Mouse (Mus musculus) heart, embryonic 16.5 days (tissue): ENCODE results near the gene Ubr4. TPM values are rescaled to one million over a fixed set of nuclear protein-coding genes. Genes with fewer than 3 reads are reported as not detected.

Experiments
- ATAC-seq: fragments of 200-750 bp; cut with Nextera tagmentation; replicated peaks from 2 replicates; pipeline ENCODE4 v1.8.0; 2017; ENCODE audit warnings: moderate number of reproducible peaks; ENCODE audit not compliant: insufficient read depth, low FRiP score; ENCODE audit errors: extremely low read depth
- H3K27ac ChIP-seq: fragments of 300-500 bp; sonication (generic); 2 replicates; pipeline ENCODE4 v1.5.1; 2014; ENCODE audit warnings: mild to moderate bottlenecking, low read length, control low read depth, moderate library complexity
- H3K27me3 ChIP-seq: fragments of 300-500 bp; sonication (generic); 2 replicates; pipeline ENCODE4 v1.6.1; 2014; ENCODE audit warnings: low read length, mixed read lengths; ENCODE audit not compliant: control insufficient read depth, insufficient read depth
- H3K36me3 ChIP-seq: fragments of 300-500 bp; sonication (generic); 2 replicates; pipeline ENCODE4 v1.6.1; 2014; ENCODE audit not compliant: control insufficient read depth, insufficient read depth
- H3K4me1 ChIP-seq: fragments of 300-500 bp; sonication (generic); 2 replicates; pipeline ENCODE4 v1.6.1; 2014; ENCODE audit warnings: low read length, mixed read lengths; ENCODE audit not compliant: control insufficient read depth, insufficient read depth
- H3K4me2 ChIP-seq: fragments of 300-500 bp; sonication (generic); 2 replicates; pipeline ENCODE4 v1.6.1; 2014; ENCODE audit warnings: low read depth, mild to moderate bottlenecking, control low read depth, low read length
- H3K4me3 ChIP-seq: fragments of 300-500 bp; sonication (generic); 2 replicates; pipeline ENCODE4 v1.5.1; 2014; ENCODE audit warnings: mild to moderate bottlenecking, control low read depth, low read length
- H3K9ac ChIP-seq: fragments of 300-500 bp; sonication (generic); 2 replicates; pipeline ENCODE4 v1.6.1; 2014; ENCODE audit warnings: low read length, control low read depth
- H3K9me3 ChIP-seq: fragments of 300-500 bp; sonication (generic); replicated peaks from 2 replicates; pipeline ENCODE4 v1.6.1; 2016; ENCODE audit warnings: low read length; ENCODE audit not compliant: control insufficient read depth
- WGBS: fragments of 180-500 bp; shearing (Covaris S2); extraction: QIAGEN DNeasy Blood & Tissue Kit; methylation state at CpG from one replicate; pipeline ENCODE4 v1.1.7; 2014; 5-methylcytosine and 5-hydroxymethylcytosine counted together
- polyA plus RNA-seq: library from polyadenylated mRNA; unstranded; fragments of >200 nt; fragmentation: Nextera tagmentation; extraction: Ambion mirVana; gene quantifications from 2 replicates; pipeline ENCODE4 v1.2.1, GENCODE M21; 2015

The Ubr4 gene
- polyA plus RNA-seq, 1 experiment from 2014 or later, result 58.0 TPM

GRCm38 (mm10) chr4:139400487-139400886, 48.1 kb downstream of the Ubr4 start:
- Histone ChIP-seq H3K9me3 (no peaks in the 10 kb centered on the region), H3K4me1 (no peaks in the 10 kb centered on the region), H3K36me3 (peaks cover 70% of the 10 kb centered on the region), H3K4me2 (no peak overlapping the region), H3K27me3 (no peaks in the 10 kb centered on the region), H3K9ac (no peak overlapping the region), H3K4me3 (no peak overlapping the region), H3K27ac (no peak overlapping the region)
- ATAC-seq, result no peak
- WGBS, result 87% methylated on average over 5 of the region's 5 CpGs

- H3K4me3 ChIP-seq, result no peak overlapping the region
- H3K4me2 ChIP-seq, result no peak overlapping the region
- no peak for ATAC-seq
- H3K4me1 ChIP-seq, result no peaks in the 10 kb centered on the region
- 76% methylated on average over 14 of the region's 14 CpGs for WGBS
- H3K27me3 ChIP-seq, result no peaks in the 10 kb centered on the region
- peaks cover 73% of the 10 kb centered on the region for H3K36me3 ChIP-seq
- H3K9ac ChIP-seq, result no peak overlapping the region
- no peak overlapping the region for H3K27ac ChIP-seq
- H3K9me3 ChIP-seq, result no peaks in the 10 kb centered on the region
Measured at GRCm38 (mm10) chr4:139403214-139403613, 50.8 kb downstream of the Ubr4 start.

DNA sequence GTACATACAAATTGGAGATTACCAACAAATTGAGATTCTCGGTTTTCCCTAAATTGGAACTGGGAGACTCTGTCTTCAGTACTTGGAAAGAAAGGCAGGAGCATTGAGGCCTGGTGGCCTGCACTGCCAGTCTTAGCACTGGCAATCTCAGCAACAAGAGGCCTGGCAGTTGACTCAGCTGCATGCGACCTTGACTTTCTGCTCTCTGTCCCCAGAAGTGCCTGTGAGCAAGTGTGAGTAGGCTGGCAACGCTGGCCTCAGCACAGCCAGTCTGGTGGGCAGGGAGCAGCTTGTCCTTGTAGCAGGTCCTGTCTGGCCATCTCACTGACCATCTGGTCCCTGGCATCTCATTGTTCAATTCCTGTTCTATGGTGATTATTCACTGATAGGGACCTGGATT, 58.9 kb downstream of the Ubr4 start:
- Histone ChIP-seq H3K27ac (no peak overlapping the region), H3K9ac (no peak overlapping the region), H3K9me3 (no peaks in the 10 kb centered on the region), H3K36me3 (peaks cover 85% of the 10 kb centered on the region), H3K4me1 (no peaks in the 10 kb centered on the region), H3K4me2 (no peak overlapping the region), H3K27me3 (no peaks in the 10 kb centered on the region), H3K4me3 (no peak overlapping the region)
- 60% methylated on average over 3 of the region's 3 CpGs for WGBS
- ATAC-seq, result no peak

- H3K4me1 ChIP-seq, result no peaks in the 10 kb centered on the region
- H3K27ac ChIP-seq, result no peak overlapping the region
- no peak overlapping the region for H3K4me2 ChIP-seq
- ATAC-seq, result no peak
- H3K36me3 ChIP-seq, result peaks cover 93% of the 10 kb centered on the region
- no peak overlapping the region for H3K4me3 ChIP-seq
- H3K9ac ChIP-seq, result no peak overlapping the region
- no peaks in the 10 kb centered on the region for H3K27me3 ChIP-seq
- peaks cover 2% of the 10 kb centered on the region; the same call in 1 of the 2 replicates for H3K9me3 ChIP-seq
- 58% methylated on average over 1 of the region's 1 CpGs for WGBS
Measured at GRCm38 (mm10) chr4:139417868-139418267, 65.5 kb downstream of the Ubr4 start.

- Histone ChIP-seq H3K9me3 (peaks cover 2% of the 10 kb centered on the region; the same call in 1 of the 2 replicates), H3K4me1 (no peaks in the 10 kb centered on the region), H3K27ac (no peak overlapping the region), H3K4me3 (no peak overlapping the region), H3K27me3 (no peaks in the 10 kb centered on the region), H3K36me3 (peaks cover 90% of the 10 kb centered on the region), H3K9ac (no peak overlapping the region), H3K4me2 (no peak overlapping the region)
- 92% methylated on average over 7 of the region's 7 CpGs for WGBS
- no peak for ATAC-seq
Measured at GRCm38 (mm10) chr4:139421621-139422020, 69.2 kb downstream of the Ubr4 start.

- no peak overlapping the region for H3K4me2 ChIP-seq
- no peak for ATAC-seq
- no peak overlapping the region for H3K27ac ChIP-seq
- no peaks in the 10 kb centered on the region for H3K27me3 ChIP-seq
- no peaks in the 10 kb centered on the region for H3K4me1 ChIP-seq
- peaks cover 90% of the 10 kb centered on the region for H3K36me3 ChIP-seq
- H3K9ac ChIP-seq, result no peak overlapping the region
- H3K9me3 ChIP-seq, result peaks cover 2% of the 10 kb centered on the region; the same call in 1 of the 2 replicates
- no peak overlapping the region for H3K4me3 ChIP-seq
- 84% methylated on average over 2 of the region's 2 CpGs for WGBS
Measured at GRCm38 (mm10) chr4:139422409-139422808, 70.0 kb downstream of the Ubr4 start.

DNA sequence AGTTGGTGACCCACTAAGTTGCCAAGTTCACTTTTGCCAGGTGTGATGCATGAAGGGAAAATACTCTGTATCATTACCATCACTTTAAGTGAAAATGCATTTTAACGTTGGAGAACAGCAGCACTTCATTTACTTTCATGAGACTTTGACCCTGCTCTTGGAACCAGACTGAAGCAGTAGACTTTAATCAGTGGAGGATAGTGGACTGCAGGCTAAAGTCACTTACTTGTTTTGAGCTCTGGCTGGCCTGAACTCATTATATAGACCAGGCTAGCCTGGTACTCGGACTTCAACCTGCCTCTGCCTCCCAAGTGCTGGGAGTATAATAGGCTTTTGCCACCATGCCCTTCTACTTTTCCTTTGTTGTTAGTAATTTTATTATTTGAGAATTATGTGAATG, 70.9 kb downstream of the Ubr4 start:
- no peaks in the 10 kb centered on the region for H3K27me3 ChIP-seq
- no peak overlapping the region for H3K27ac ChIP-seq
- no peak overlapping the region for H3K4me2 ChIP-seq
- no peak for ATAC-seq
- peaks cover 89% of the 10 kb centered on the region for H3K36me3 ChIP-seq
- H3K9ac ChIP-seq, result no peak overlapping the region
- 74% methylated on average over 2 of the region's 2 CpGs for WGBS
- H3K9me3 ChIP-seq, result no peaks in the 10 kb centered on the region
- no peak overlapping the region for H3K4me3 ChIP-seq
- H3K4me1 ChIP-seq, result no peaks in the 10 kb centered on the region

GRCm38 (mm10) chr4:139430176-139430575, 77.8 kb downstream of the Ubr4 start:
- Histone ChIP-seq H3K9me3 (no peaks in the 10 kb centered on the region), H3K9ac (no peak overlapping the region), H3K27me3 (no peaks in the 10 kb centered on the region), H3K4me1 (peaks cover 31% of the 10 kb centered on the region), H3K27ac (no peak overlapping the region), H3K4me2 (no peak overlapping the region), H3K36me3 (peaks cover 72% of the 10 kb centered on the region), H3K4me3 (no peak overlapping the region)
- ATAC-seq, result peak; percentile 58; the same call in 1 of the 2 replicates
- 43% methylated on average over 15 of the region's 15 CpGs for WGBS

DNA sequence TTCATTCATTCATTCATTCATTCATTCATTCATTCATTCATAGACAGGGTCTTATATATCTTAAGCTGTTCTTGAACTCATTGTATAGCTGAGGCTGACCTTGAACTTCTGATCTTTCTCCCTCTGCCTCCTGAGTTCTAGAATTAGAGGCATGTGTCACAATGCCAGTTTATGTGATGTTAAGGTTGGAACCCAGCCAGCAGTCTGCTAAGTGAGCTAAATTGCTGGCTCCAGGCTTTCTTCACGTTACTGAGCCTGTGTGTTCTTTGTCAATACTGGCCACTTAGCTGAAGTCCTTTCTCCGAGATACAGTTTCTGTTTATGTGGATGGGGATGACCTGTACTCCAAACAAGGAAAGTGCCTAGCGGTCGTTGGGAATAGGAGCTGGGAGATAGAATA, 78.5 kb downstream of the Ubr4 start:
- ATAC-seq, result no peak; the same call in 1 of the 2 replicates
- 26% methylated on average over 4 of the region's 4 CpGs for WGBS

More for the DNA sequence above, 78.5 kb downstream of the Ubr4 start:
- Histone ChIP-seq H3K36me3 (peaks cover 72% of the 10 kb centered on the region), H3K27ac (peak overlapping the region; percentile 56), H3K4me2 (no peak overlapping the region), H3K4me1 (peaks cover 31% of the 10 kb centered on the region), H3K9me3 (no peaks in the 10 kb centered on the region), H3K27me3 (no peaks in the 10 kb centered on the region), H3K9ac (no peak overlapping the region), H3K4me3 (no peak overlapping the region)
